Comparison of ENCODE assay signal across 12 mouse cellular contexts in the genomic region with DNA sequence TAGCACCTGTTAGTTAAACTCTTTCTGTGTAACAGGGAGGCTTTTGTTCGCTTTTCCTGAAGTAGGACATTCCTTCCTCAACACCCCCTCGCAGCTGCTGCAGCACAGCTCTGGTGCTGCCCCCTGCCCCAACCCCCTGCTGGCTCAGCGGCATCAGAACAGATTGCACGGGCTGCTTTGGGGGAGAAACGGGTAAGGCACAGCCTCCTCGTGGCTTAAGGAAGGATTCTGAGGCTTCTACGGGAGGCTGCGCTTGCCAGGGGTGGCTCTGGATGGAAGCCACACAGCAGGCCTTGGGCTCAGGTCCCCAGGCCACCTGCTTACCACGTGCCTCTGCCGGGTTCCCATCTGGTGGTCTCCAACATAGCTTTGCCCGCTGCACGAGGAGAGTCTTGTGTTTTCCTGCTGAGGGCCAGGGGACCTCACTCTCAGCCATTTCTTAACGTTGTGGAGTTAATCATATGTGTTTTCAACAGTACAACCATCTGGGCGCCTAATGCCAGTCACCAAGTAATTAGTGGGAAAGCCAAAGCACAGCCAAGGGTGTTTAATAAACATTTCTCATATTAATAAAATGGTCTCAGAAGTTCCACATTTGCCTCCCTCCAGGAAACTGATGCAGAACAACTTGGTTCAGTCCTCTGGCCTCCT.
DNase-seq lines count a peak whose midpoint lies in the region; ATAC-seq lines count a peak whose summit lies in the region.
"Had no signal": no experiment of that assay in that cellular context is flagged by ENCODE, and none has a peak within 500 bp of the region (broad histone marks: within the 10 kb centered on the region; RNA-seq: fewer than 3 reads in every experiment).

No protein-coding gene starts in this region.

- 0 out of 2 replicates have a peak overlapping the region, but pooled peaks have one; percentile 17 for H3K27ac ChIP-seq in forebrain, embryonic 14.5 days (ENCODE audit: low read depth, low read length)

- ATAC-seq in forebrain, embryonic 14.5 days, result peak; percentile 79

- intact Hi-C loops in gastrocnemius, postnatal 36 days (cut with DNase I), result no loop called here
- intact Hi-C loops in left cerebral cortex, postnatal 14 days (cut with DNase I), result loop anchor here (5.0 kb wide), 1 partner anchor 132 kb away; no protein-coding TSS in a partner anchor

- H3K27me3 ChIP-seq in forebrain, embryonic 14.5 days (replicated peaks; ENCODE audit: control insufficient read depth, insufficient read depth, low read length), result no peaks in the 10 kb centered on the region

- no peak overlapping the region for H3K9ac ChIP-seq in forebrain, embryonic 14.5 days (ENCODE audit: low read length)

- DNase-seq in gastrocnemius, postnatal 10 days, result peak; percentile 9
- no peak for DNase-seq in gastrocnemius, postnatal 36 days
- peak; percentile 51 for DNase-seq in forebrain, embryonic 14.5 days (ENCODE audit: low spot score)
- DNase-seq in left cerebral cortex, postnatal 14 days (ENCODE audit: low spot score in 2 of 2), result peak; percentile 28 to 49
- peak; percentile 20 for DNase-seq in retina, postnatal 7 days (ENCODE audit: low read depth, low spot score)
- DNase-seq in thymus, postnatal 4 days, result no peak
- no peak for DNase-seq in heart, adult 8-10 months (ENCODE audit: low spot score)
- no peak for DNase-seq in thymus, postnatal 0 days (ENCODE audit: low spot score)
- DNase-seq: cerebellum, adult 9-10 months; kidney, adult 11 months; lung, adult 18-20 months had no signal

- no peak overlapping the region for H3K4me3 ChIP-seq in forebrain, embryonic 14.5 days (ENCODE audit: low read depth, low read length)
- H3K4me3 ChIP-seq: myocyte had no signal

- WGBS in forebrain, embryonic 14.5 days, result 37% methylated on average over 14 of the region's 14 CpGs

- no peak overlapping the region for H3K4me2 ChIP-seq in forebrain, embryonic 14.5 days (ENCODE audit: low read length)

- no peaks in the 10 kb centered on the region for H3K4me1 ChIP-seq in forebrain, embryonic 14.5 days (ENCODE audit: control insufficient read depth, insufficient read depth, low read length)

- H3K9me3 ChIP-seq in forebrain, embryonic 14.5 days (replicated peaks; ENCODE audit: control insufficient read depth, low read length), result no peaks in the 10 kb centered on the region

- no peaks in the 10 kb centered on the region for H3K36me3 ChIP-seq in forebrain, embryonic 14.5 days (ENCODE audit: control insufficient read depth, insufficient read depth, low read length)

Comparison
In these comparisons a context has a peak if more than half of its experiments do, and no peak if none do; other contexts are left out.
1. DNase-seq: peak in gastrocnemius, postnatal 10 days (single experiment), forebrain, embryonic 14.5 days (single experiment), left cerebral cortex, postnatal 14 days (2 of 2) and retina, postnatal 7 days (single experiment); none in gastrocnemius, postnatal 36 days (0 of 2), thymus, postnatal 4 days (single experiment), heart, adult 8-10 months (single experiment) and thymus, postnatal 0 days (single experiment).